Mouse (Mus musculus) WW6 (cell line): ENCODE measurements at regions not wholly inside any gene's neighbourhood (a gene's known extent, or its start where the extent isn't known, plus 50 kb on each side); places are given as distances from the start of the nearest gene placed in this dataset.

Source experiments
- DNase-seq: peaks from one replicate; pipeline ENCODE4 v3.0.0-alpha.2; 2013; ENCODE audit warnings: low read depth, low spot score

DNA sequence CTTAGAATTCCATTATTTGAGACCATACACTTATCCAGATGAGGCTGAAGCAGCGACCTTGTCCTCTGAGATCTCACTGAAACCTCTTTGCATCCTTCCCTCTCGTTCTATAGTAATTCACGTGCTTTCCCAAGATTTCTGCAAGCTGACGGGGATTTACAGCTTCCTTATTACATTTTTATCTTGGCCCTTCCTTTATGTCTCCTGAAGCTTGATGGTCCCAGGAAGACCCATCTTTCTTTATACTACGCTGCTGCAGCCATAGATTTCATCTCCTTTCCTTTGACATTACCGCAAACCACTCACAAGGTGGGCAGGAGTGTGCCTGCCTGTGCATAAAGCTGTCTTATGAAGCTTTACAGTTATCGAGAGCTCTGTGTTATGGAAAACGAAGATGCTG lies 63.3 kb upstream of the Rbms3 start:
- DNase-seq = no peak

DNA sequence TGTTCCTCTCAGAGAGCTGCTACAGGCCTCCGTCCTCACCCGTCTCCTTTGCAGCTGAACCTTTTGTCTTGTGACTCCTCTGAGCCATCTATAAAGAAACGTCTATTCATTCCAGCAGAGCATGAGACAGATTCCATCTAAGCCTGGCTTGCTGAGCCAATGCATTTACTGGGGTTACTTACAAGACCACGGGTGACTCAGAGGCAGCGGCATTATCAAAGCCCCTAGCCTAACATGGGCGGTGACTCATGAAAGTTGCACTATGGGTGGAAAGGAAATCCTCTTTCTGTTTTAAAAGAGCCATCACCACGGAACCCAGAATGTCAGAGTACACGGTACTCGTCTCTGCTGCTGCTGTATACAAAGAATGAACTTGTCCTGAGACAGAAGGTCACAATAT lies 62.8 kb upstream of the Rbms3 start:
- DNase-seq = no peak

DNA sequence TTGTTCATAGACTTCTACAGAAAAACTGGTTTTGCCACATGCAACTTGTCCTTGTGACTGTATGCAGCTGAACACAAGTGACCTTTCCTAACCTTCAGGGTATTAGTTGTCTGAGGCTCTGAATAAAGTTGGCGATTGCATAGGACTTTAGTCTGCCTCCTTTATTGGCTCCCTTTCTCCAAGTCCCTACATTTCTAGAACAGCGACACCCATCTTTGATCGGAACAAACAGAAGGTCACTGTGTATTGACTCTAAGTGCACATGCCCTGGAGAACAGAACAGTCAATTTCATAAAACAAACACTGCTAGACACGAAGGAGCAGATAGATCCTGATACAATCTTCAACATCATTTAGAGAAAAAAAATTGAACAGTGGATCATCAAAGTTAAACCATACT lies 60.2 kb upstream of the Rbms3 start:
- DNase-seq = no peak
